Mouse (Mus musculus) heart, postnatal 0 days (tissue): ENCODE measurements around the gene Ggt1.

Experiments used
- CTCF ChIP-seq: IDR thresholded peaks from 2 replicates; pipeline ENCODE4 v1.5.1; 2016; ENCODE audit warnings: antibody characterized with exemption, control low read depth, low read depth
- EP300 ChIP-seq: IDR thresholded peaks from 2 replicates; pipeline ENCODE4 v1.6.1; 2016; ENCODE audit warnings: antibody characterized with exemption, low read depth

- no peak for TF ChIP-seq CTCF
- TF ChIP-seq EP300: no peak
Measured at GRCm38 (mm10) chr10:75556026-75556425, 5.4 kb upstream of the Ggt1 start.
